Mouse (Mus musculus) left cerebral cortex, adult 18-20 months (tissue): ENCODE data around the gene Comp. TPM values are rescaled to one million over a fixed set of nuclear protein-coding genes. Genes with fewer than 3 reads are reported as not detected.

ENCODE experiments used
- DNase-seq, 2 experiments: peaks; one replicate each; pipeline ENCODE4 v3.0.0; 2021 to 2022; ENCODE audit warnings: low spot score in 2 of 2, mixed read lengths in 1 of 2
- long read RNA-seq, 2 experiments: library from polyadenylated mRNA; stranded (forward); transcript quantifications; one replicate each; pipeline ENCODE4 v2.0.0; 2021
- total RNA-seq, 2 experiments: library from RNA; stranded (reverse); gene quantifications; 2 replicates each; pipeline ENCODE4 v1.2.3; 2021

Comp gene
- total RNA-seq = under 1 TPM; 0.30 to 0.33 TPM
- long read RNA-seq, experiment 1 = 0 reads
- long read RNA-seq, experiment 2 = 0 reads

DNA sequence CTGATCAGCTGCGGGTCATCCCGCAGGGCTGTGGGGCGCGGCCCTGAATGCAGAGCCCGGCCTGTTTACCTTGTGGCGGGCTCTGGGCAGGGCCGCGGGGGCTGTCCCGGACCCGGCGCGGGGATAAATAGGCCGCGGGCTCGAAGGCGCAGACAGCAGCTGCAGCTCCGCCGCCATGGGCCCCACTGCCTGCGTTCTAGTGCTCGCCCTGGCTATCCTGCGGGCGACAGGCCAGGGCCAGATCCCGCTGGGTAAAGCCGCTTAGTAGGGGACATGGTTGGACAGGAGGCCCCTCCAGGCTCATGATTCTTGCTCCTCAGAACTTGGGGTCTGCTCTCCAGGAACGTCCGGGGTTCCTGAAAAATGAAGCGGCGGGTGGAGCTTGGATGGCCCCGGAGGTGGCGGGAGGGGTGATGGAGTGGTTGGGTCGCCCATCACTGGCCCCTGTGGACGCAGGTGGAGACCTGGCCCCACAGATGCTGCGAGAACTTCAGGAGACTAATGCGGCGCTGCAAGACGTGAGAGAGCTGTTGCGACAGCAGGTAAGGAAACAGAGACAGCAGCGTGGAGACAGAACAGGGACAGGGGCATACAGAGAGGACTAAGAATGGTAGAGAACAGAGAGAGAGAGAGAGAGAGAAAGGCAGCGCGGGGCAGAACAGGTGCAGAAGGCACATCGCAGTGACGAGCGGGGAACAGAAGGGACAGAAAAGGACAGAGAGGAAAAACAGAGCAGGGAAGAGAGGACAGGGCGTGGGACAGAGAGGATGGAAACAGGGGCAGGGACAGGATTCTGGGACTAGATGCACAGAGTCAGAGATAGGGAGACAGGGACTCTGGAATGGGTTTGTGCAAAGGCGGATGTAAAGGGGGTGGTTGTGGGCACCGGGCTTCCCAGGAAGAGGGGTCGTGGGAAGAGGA is at the start of gene Comp:
TSS of gene Comp (plus strand) at position 162 of the 921 bp plus-strand sequence.
- DNase-seq = no peak

DNA sequence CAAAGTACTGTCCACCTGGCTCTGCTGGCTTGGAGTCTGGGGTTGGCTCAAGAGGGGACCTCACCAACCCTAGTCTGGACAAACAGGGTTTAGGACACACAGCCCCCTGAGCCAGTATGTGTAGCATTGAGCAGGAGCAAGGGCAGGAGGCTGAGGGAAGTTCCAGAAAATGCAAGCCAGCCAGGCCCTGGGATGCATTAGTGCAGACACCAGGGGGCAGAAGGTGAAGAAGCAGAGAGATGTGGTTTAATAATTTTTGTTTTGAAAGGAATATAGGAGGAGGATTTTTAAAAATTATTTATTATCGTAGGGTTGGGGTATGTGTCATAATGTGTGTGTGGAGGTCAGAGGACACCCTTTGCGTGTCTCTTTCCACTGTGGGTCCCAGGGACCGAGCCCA is 49.6 kb upstream of the Comp start:
- DNase-seq = no peak

GRCm38 (mm10) chr8:70327512-70327911 is 45.8 kb upstream of the Comp start:
- DNase-seq = no peak

DNA sequence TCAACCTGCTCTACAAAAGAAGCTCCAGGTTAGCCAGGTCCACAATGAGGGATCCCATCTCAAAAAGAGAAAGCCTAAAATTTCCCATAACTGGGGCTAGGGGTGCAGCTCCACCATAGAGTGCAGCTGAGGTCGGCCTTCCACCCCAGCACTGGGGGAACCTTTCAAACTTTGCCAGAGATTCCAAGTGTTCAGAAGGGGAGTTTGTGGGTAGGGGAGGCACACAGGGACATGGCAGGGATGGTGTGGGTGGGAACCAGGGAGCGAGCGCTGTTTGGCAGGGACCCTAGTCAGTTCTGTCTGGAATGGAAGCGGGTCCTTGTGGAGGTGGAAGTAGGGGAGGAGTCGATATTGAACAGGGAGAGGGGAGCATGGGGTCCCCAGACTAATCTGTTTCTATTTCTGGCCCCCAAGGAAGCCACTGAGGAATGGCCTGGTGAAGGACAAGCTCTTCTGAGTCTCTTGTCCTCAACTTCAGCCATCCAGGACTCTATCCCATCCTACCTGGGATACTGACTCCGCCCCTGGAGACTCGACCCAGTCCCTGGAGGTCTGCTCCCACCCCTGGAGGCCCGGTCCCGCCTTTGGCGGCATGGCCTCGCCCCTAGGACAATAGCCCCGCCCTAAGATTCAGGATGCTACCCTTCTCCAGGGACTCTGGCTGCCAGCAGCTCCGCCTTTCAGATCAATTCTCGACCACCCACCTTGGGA is 44.1 kb upstream of the Comp start, which contains the start of gene Gdf1:
TSS of gene Gdf1 (plus strand) at position 694 of the 711 bp plus-strand sequence.
- DNase-seq = no peak

- no peak for DNase-seq
Observed at GRCm38 (mm10) chr8:70329835-70330740, 43.3 kb upstream of the Comp start.

- peak; percentile 63 to 76 for DNase-seq
Observed at GRCm38 (mm10) chr8:70330741-70331364, 42.5 kb upstream of the Comp start.

DNA sequence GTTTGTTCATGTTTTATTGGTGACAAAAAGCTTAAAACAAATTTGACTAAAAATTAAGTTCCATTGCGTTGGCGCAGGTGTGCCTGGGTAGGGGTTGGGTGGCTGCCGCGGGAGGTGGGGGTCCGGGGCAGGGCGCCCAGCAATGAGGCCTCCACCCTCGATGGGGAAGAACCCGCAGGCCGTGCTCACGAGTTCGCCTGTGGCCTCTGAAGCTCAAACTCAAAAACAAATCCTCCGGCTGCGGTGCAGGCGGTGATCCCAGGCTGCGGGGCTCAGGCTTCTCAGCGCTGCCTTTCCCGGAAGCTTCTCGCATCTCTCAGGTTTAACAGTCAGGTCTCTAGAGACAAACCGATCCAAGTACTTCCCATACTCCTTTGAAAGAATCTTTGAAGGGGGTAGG is 41.8 kb upstream of the Comp start:
- no peak for DNase-seq

DNA sequence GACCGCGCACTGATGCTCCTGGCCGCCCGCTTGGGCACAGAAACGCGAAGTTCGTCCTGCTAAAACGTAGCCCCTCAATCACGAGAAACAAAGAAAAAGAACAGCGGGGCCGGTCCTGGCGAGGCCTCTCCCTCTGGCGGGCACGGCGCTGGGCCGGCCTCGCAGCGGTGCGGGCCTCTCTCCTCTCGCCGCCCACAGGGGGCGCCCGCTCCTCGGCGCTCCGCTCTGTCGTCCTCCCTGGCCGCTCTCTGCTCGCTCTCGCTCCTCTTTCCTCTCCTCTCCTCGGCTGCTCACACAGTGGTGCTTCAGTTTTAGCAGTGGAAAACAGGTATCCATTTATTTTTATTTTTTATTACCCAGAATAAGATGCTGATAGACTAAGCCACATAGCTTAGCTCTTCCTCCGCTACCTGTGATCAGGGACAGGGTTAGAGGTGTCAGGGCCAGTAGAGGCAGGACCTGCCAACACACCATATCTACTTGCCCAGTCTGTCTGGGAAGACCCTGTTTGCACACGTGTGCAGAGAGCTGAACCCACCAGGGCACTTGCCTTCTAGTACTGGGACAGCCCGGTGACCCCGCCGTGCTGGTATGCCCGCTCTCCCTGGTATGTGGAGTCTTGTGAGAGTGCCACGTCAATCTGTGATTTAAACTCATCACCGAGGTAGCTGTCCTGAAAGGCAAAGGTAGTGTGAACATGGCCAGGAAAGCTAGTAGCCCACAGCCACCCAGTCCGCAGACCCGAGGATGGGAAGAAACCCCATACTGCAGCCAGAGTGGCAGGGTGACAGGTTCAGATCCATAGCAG is 41.1 kb upstream of the Comp start:
- peak; percentile 75 to 82 for DNase-seq

- no peak for DNase-seq
Observed at GRCm38 (mm10) chr8:70332878-70333202, 40.5 kb upstream of the Comp start.

DNA sequence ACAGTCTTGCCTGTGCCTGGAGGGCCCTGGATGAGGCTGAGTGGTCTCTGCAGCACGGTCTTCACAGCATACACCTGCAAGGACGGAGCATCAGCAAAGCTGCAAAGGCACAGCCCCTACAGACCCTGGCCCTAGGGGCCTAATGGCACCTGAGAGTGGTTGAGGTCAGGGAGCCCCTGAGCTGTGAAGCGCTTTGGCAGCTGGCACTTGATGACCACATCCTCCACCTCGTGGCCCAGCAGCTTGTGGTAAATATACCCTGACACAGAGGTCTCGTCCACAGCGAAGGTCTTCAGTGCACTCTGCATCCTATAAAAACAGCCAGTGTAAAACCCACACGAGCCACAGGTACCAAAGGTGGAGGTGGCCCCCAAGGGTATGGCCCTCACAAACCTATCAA is 34.4 kb upstream of the Comp start:
- DNase-seq = no peak

GRCm38 (mm10) chr8:70340659-70341058 is 32.7 kb upstream of the Comp start:
- no peak for DNase-seq

- no peak for DNase-seq
Observed at GRCm38 (mm10) chr8:70342007-70342406, 31.4 kb upstream of the Comp start.

DNA sequence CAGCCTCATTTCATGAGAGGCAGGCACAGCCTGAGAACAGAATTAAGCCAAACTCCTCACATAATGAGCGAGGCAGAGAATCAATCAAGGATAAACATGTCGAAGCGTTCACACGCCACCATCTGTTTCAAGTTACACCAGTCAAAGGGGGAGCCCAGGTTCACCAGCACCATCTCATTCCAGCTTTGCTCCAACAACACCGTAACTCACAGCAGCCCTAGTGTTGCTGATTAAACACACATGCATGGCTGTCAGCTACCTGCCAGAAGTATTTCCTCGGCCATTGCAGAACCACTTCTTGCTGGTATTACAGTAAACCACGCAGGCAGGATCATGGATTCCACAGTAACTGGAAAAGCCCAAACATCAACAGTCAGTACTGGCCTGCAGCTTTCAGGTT is 30.3 kb upstream of the Comp start:
- no peak for DNase-seq

- DNase-seq = peak in 1 of 2 experiments; percentile 58
Observed at GRCm38 (mm10) chr8:70343696-70344095, 29.7 kb upstream of the Comp start.

DNA sequence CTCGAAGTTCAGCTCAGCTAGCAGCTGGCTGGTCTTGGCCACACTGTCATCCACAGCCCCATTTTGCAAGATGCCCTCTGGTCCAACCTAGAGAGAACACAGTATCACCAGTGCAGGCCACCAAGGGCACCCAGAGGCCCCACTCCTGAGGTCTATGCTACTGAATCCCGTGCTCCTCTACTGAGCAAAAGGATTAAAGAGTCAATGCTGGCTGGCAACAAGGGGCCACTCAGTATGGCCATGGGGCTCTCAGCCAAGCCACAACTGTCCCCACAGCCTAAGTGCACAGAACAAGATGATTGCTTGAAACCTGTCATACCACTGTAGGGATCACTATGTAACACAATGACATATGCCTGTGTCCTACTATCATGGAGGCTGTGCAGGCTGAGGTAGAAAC is 29.1 kb upstream of the Comp start:
- no peak for DNase-seq

DNA sequence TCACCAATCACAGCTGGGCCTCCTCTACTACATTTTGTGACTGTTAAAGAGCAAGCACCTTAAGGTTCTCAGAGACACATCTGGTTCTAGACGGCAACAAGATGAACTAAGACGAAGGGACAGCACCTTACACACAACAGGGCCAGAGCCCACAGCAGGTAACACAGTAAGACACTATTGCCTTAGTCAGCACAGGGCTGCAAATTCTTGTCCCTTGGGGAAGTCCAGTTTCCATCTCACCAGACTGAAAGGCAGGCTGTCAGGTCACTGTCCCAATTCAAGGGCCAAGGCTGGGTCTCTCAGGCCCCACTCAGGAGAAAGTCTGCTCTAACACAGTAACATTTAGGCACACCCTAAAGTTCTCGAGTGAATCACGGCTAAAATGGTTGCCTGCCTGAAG is 25.9 kb upstream of the Comp start:
- no peak for DNase-seq

- DNase-seq = no peak
Observed at GRCm38 (mm10) chr8:70347860-70348420, 25.4 kb upstream of the Comp start.

DNA sequence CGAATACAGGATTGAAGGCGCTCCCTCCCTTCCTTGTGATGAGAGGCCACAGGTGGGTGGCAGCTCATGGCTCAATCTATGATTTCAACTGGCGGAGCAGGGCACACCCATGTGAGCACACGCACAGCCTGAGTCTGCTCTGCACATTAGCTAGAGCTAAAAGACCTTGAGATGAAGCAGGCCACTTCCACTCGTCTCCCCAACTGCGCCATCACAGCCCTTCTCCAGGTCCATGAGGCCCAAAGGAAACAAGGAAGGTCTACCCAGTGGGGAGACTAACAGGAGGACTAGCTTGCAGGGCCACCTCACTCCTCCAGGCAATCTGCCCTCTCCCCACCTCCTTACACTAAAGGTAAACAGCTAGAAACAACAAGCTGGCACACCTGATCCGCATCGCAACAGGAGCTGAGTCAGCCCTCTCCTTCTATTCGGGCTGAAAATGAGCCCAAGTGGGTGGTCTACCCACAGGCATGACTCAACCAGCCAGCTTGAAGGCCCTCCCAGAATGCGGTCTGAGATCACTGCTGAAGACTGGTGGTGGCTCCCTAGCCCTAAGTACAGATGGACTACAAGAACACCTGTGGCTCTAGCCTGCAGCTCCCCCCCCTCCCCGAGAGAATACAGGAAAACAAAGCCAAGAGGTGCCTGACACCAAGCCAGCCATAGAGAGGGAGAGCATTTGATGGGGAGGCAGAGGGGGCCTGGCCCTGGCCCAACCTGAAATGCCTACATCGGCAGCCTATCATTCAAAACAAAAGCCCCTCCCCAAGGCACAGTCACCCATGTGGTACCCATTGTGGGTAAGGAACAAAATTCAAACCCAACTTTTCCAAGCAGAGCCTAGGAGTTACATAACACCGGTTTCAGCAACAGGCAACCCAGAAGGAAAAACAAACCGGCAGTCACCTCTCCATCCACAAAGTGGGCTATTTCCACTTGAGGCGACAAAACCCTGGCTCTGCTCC is 22.0 kb upstream of the Comp start:
- peak in 1 of 2 experiments; percentile 40 for DNase-seq
